ENCODE assay signal across 14 mouse cellular contexts in genomic region chr3:102099242-102099641, GRCm38 (mm10). TPM values are rescaled to one million over a fixed set of nuclear protein-coding genes. Genes with fewer than 3 reads are reported as not detected.
A peak's percentile ranks its signal among the peaks of the same experiment; 100 is the strongest.
DNase-seq lines count a peak whose midpoint lies in the region; ATAC-seq and TF ChIP-seq lines count a peak whose summit lies in the region.
"Had no signal": no experiment of that assay in that cellular context is flagged by ENCODE, and none has a peak within 500 bp of the region (broad histone marks: within the 10 kb centered on the region; RNA-seq: fewer than 3 reads in every experiment).

No protein-coding gene starts in this region.

- H3K4me1 ChIP-seq in embryonic facial prominence, embryonic 15.5 days, result peaks cover 4% of the 10 kb centered on the region; the same call in 1 of the 2 replicates
- H3K4me1 ChIP-seq in heart, embryonic 11.5 days (ENCODE audit: control insufficient read depth, insufficient read depth, low read length), result peaks cover 8% of the 10 kb centered on the region; the same call in 1 of the 2 replicates
- H3K4me1 ChIP-seq in limb, embryonic 11.5 days (ENCODE audit: control insufficient read depth, insufficient read depth, low read length), result peaks cover 4% of the 10 kb centered on the region; the same call in 1 of the 2 replicates
- H3K4me1 ChIP-seq in liver, postnatal 0 days (ENCODE audit: insufficient read depth), result no peaks in the 10 kb centered on the region; the same call in 1 of the 2 replicates
- H3K4me1 ChIP-seq: forebrain, embryonic 12.5 days; midbrain, embryonic 12.5 days; neural tube, embryonic 12.5 days had no signal

- no peak overlapping the region for H3K9ac ChIP-seq in embryonic facial prominence, embryonic 15.5 days
- no peak overlapping the region for H3K9ac ChIP-seq in heart, embryonic 11.5 days (ENCODE audit: low read depth, low read length)
- no peak overlapping the region; the same call in 1 of the 2 replicates for H3K9ac ChIP-seq in limb, embryonic 11.5 days (ENCODE audit: low read length)
- no peak overlapping the region for H3K9ac ChIP-seq in liver, postnatal 0 days (replicated peaks)
- H3K9ac ChIP-seq: forebrain, embryonic 12.5 days; midbrain, embryonic 12.5 days; neural tube, embryonic 12.5 days had no signal

- no peak for TF ChIP-seq CTCF in liver, postnatal 0 days (IDR thresholded peaks at IDR 0.05; ENCODE audit: low read depth)

- TF ChIP-seq EP300 in liver, postnatal 0 days (IDR thresholded peaks at IDR 0.05; ENCODE audit: low read depth), result no peak

- DNase-seq in frontal cortex, postnatal 14 days (ENCODE audit: low spot score in 2 of 2), result no peak
- DNase-seq in limb, embryonic 11.5 days (ENCODE audit: low spot score), result peak; percentile 37
- DNase-seq in liver, postnatal 0 days, result no peak
- no peak for DNase-seq in T-cell, adult 2 months (ENCODE audit: low spot score)
- no peak for DNase-seq in thymus, adult 18-20 months
- DNase-seq: lung, adult 2 months; retina, postnatal 1 day; thymus, postnatal 25 days had no signal

- no peaks in the 10 kb centered on the region for H3K36me3 ChIP-seq in embryonic facial prominence, embryonic 15.5 days
- H3K36me3 ChIP-seq in heart, embryonic 11.5 days (ENCODE audit: control insufficient read depth, insufficient read depth, low read length), result no peaks in the 10 kb centered on the region
- no peaks in the 10 kb centered on the region for H3K36me3 ChIP-seq in limb, embryonic 11.5 days (ENCODE audit: control insufficient read depth, insufficient read depth, low read length)
- H3K36me3 ChIP-seq in liver, postnatal 0 days (replicated peaks; ENCODE audit: insufficient read depth, low read length), result no peaks in the 10 kb centered on the region
- H3K36me3 ChIP-seq: forebrain, embryonic 12.5 days; midbrain, embryonic 12.5 days; neural tube, embryonic 12.5 days had no signal

- H3K4me3 ChIP-seq in embryonic facial prominence, embryonic 15.5 days (replicated peaks), result no peak overlapping the region
- H3K4me3 ChIP-seq in heart, embryonic 11.5 days (ENCODE audit: low read depth, low read length), result no peak overlapping the region
- H3K4me3 ChIP-seq in limb, embryonic 11.5 days (ENCODE audit: low read depth, low read length), result no peak overlapping the region
- H3K4me3 ChIP-seq in liver, postnatal 0 days (ENCODE audit: low read depth, low read length), result no peak overlapping the region
- H3K4me3 ChIP-seq: forebrain, embryonic 12.5 days; midbrain, embryonic 12.5 days; neural tube, embryonic 12.5 days had no signal

- no peaks in the 10 kb centered on the region for H3K27me3 ChIP-seq in embryonic facial prominence, embryonic 15.5 days
- H3K27me3 ChIP-seq in heart, embryonic 11.5 days (ENCODE audit: control insufficient read depth, insufficient read depth, low read length), result no peaks in the 10 kb centered on the region
- H3K27me3 ChIP-seq in limb, embryonic 11.5 days (ENCODE audit: control insufficient read depth, insufficient read depth, low read length), result no peaks in the 10 kb centered on the region
- H3K27me3 ChIP-seq in liver, postnatal 0 days (ENCODE audit: insufficient read depth, low read length), result no peaks in the 10 kb centered on the region
- H3K27me3 ChIP-seq: neural tube, embryonic 12.5 days had no signal

- ATAC-seq in frontal cortex, adult (ENCODE audit: low TSS enrichment), result 0 out of 2 replicates have a peak, but pooled peaks have one; percentile 62
- peak; percentile 52; the same call in 1 of the 2 replicates for ATAC-seq in embryonic facial prominence, embryonic 15.5 days (ENCODE audit: insufficient number of reproducible peaks, low FRiP score, low TSS enrichment, low read depth)
- ATAC-seq in heart, embryonic 11.5 days (replicated peaks; ENCODE audit: insufficient number of reproducible peaks, low FRiP score, low TSS enrichment), result no peak
- ATAC-seq in limb, embryonic 11.5 days (ENCODE audit: insufficient number of reproducible peaks, low FRiP score, low TSS enrichment, low read depth), result no peak
- ATAC-seq in liver, postnatal 0 days, result no peak

- H3K4me2 ChIP-seq in embryonic facial prominence, embryonic 15.5 days (replicated peaks), result no peak overlapping the region
- peak overlapping the region; percentile 22; the same call in 1 of the 2 replicates for H3K4me2 ChIP-seq in heart, embryonic 11.5 days
- no peak overlapping the region for H3K4me2 ChIP-seq in limb, embryonic 11.5 days (ENCODE audit: low read depth, severe bottlenecking)
- H3K4me2 ChIP-seq in liver, postnatal 0 days (ENCODE audit: low read depth, low read length), result no peak overlapping the region
- H3K4me2 ChIP-seq: forebrain, embryonic 12.5 days; midbrain, embryonic 12.5 days; neural tube, embryonic 12.5 days had no signal

- H3K9me3 ChIP-seq in embryonic facial prominence, embryonic 15.5 days (replicated peaks), result no peaks in the 10 kb centered on the region
- H3K9me3 ChIP-seq in heart, embryonic 11.5 days (replicated peaks; ENCODE audit: control insufficient read depth, low read length), result no peaks in the 10 kb centered on the region
- no peaks in the 10 kb centered on the region for H3K9me3 ChIP-seq in limb, embryonic 11.5 days (ENCODE audit: control insufficient read depth, low read length)
- no peaks in the 10 kb centered on the region for H3K9me3 ChIP-seq in liver, postnatal 0 days (ENCODE audit: low read length)
- H3K9me3 ChIP-seq: forebrain, embryonic 12.5 days; midbrain, embryonic 12.5 days; neural tube, embryonic 12.5 days had no signal

- H3K27ac ChIP-seq in embryonic facial prominence, embryonic 15.5 days (replicated peaks), result no peak overlapping the region
- H3K27ac ChIP-seq in heart, embryonic 11.5 days (ENCODE audit: low read depth, low read length), result peak overlapping the region; percentile 76
- H3K27ac ChIP-seq in limb, embryonic 11.5 days (replicated peaks; ENCODE audit: low read depth, low read length), result no peak overlapping the region
- no peak overlapping the region for H3K27ac ChIP-seq in liver, postnatal 0 days (ENCODE audit: low read depth)
- H3K27ac ChIP-seq: forebrain, embryonic 12.5 days; midbrain, embryonic 12.5 days; neural tube, embryonic 12.5 days had no signal

- WGBS in embryonic facial prominence, embryonic 15.5 days, result 30% methylated on average over 9 of the region's 10 CpGs
- WGBS in heart, embryonic 11.5 days (ENCODE audit: insufficient replicate concordance), result 26% methylated on average over 9 of the region's 10 CpGs
- 15% methylated on average over 9 of the region's 10 CpGs for WGBS in limb, embryonic 11.5 days
- WGBS in liver, postnatal 0 days (ENCODE audit: insufficient replicate concordance), result 60% methylated on average over 10 of the region's 10 CpGs

RNA-seq across cellular contexts. Expression of gene Casq2, which starts 13.0 kb away (rescaled TPM):
- 77.5 and 101 TPM in 2 replicates for polyA plus RNA-seq in embryonic facial prominence, embryonic 15.5 days (2015; fragmentation: Nextera tagmentation; extraction: Ambion mirVana)
- polyA plus RNA-seq in heart, embryonic 11.5 days (2014; fragmentation: Nextera tagmentation; extraction: Ambion mirVana), result 33.8 and 39.7 TPM in 2 replicates
- polyA plus RNA-seq in limb, embryonic 11.5 days (2014; fragmentation: Nextera tagmentation; extraction: Ambion mirVana), result 1.1 and 2.4 TPM in 2 replicates
- polyA plus RNA-seq in liver, postnatal 0 days (2015; fragmentation: Nextera tagmentation; extraction: Ambion mirVana), result 0.66 and 3.9 TPM in 2 replicates

Comparison
In these comparisons a context has a peak if more than half of its experiments do, and no peak if none do; other contexts are left out.
1. ATAC-seq: peak in frontal cortex, adult (single experiment) and embryonic facial prominence, embryonic 15.5 days (single experiment); none in heart, embryonic 11.5 days (single experiment), limb, embryonic 11.5 days (single experiment) and liver, postnatal 0 days (single experiment).